Mouse (Mus musculus) lung, postnatal 25 days (tissue): ENCODE results near the gene Add1.
"Not testable (repeated sequence)": the region's sequence is repeated elsewhere in the genome, so short reads cannot be mapped to it uniquely, and the experiment has no call there.

ENCODE experiments used
- DNase-seq: peaks from one replicate; pipeline ENCODE4 v3.0.0; 2022; ENCODE audit warnings: low spot score

The Add1 gene

GRCm38 (mm10) chr5:34551821-34552220 is 21.6 kb upstream of the Add1 start:
- no peak for DNase-seq

DNA sequence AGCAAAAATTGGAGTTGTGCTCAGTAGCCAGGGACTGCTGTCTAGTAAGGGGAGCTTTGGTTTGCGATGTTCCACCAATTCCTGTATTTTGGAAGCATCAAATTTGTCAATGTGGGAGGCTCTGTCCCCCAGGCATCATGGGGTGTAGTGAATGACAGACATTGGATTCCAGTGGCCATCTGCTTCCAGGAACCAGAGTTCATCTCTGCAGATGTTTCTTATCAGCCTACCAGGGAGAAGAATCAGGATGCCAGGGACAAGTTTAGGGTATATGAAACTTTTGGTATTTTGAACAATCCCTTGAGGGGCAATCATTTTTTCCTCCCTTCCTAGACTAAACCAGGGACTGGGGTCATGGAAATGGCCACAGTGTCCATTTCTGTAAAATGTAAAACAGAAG is 9.6 kb upstream of the Add1 start:
- DNase-seq = no peak

DNA sequence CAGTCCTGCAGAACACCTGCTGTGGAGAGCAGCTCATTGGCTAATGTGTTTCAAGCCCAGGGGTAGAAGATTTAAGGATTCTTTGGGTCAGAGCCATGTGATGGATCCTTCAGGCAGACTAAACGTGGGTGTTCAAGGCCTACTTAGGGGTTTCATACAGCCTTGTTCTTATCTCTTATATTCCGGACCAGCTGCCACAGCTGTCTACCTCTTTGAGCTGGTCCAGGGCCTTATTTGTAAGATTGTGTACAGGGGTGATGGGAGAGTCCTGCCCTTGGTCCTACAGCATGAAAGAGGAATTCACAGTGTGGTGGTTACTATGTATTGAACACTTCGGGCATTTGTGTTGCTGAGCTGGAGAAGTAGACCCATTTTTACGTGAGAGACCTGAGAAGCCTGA is 9.2 kb upstream of the Add1 start:
- DNase-seq = no peak

GRCm38 (mm10) chr5:34565545-34566283 is 7.8 kb upstream of the Add1 start:
- DNase-seq = peak; percentile 87

GRCm38 (mm10) chr5:34571551-34571950 is 1.9 kb upstream of the Add1 start:
- DNase-seq = no peak

DNA sequence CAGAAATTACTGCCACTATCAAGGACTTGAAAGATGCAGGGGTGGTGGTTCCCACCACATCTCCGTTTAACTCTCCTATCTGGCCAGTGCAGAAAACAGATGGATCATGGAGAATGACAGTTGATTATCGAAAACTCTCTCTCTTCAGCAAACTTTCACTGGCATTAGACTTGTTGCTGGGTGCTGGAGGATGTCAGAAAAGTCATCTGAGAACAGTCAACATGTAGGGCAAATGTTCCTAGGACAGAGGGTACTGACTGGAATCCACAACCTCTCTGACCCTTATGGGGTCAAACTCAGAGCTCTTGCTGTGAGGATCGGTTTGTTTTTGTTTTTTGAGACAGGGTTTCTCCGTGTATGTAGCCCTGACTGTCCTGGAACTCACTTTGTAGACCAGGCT is 896 bp upstream of the Add1 start:
- DNase-seq = not testable (repeated sequence)

DNA sequence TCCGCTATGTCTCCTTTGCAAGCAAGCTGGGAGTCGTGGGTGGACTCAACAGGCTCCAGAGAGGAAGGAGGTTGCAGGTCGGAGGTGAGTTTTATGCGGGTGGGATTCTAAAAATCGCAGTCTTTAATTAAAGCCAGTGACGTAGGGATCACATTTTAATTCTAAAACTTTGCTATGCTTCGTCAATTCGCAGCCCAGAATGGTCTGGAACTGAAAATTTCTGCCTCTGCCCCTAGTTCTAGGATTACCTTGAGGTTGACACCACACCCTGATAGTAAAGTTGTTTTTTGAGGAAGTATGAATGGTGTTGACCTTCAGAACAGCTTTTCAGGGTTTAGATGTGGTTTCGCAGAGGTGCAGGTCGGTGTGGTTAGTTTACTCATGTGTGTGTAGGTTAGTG is 1.3 kb downstream of the Add1 start:
- DNase-seq = peak; percentile 32

- no peak for DNase-seq
These were observed 2.8 kb downstream of the Add1 start for GRCm38 (mm10) chr5:34576286-34576685.

DNA sequence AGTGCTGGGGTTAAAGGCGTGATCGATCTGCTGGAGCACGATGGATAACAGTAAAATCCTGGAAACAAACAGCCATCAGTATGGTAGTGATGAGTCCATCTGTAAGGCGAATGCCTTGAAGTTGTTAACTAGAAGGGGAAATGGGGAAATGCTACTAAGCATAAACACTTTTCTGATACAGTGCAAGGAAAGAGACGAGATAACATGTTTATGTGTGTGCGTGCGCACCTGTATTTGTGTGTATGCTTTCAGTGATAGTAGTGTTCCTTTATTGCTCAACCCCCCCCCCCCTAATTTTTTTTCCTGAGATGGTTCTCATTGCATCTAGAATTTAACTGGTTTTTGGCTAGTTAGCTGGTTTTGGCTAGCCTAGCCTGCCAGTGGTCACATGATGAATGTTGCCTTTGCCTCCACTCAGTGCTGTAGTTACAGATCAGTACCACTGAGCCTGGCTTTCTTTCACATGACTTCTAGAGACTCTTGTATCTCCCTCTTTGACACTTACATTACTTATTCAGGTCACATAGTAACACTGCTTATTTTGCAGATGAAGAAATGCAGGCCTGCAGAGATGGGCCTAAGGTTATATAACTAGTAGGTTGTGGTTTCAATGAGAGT is 4.7 kb downstream of the Add1 start:
- DNase-seq = no peak

DNA sequence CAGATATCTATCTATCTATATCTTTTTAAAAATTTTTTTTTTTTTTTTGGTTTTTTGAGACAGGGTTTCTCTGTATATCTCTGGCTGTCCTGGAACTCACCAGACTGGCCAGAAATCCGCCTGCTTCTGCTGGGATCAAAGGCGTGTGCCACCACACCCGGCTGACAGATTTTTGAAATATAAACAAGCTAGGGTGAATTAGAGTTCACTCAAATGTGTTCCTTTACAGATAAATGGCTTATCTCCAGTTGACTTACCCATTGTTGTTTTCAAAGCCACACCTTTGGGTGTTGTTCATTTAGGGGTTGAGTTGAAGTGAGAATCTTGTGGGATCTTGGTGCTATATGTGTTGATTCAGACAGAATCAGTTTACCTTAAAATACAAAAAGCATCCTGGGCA is 5.9 kb downstream of the Add1 start:
- DNase-seq = no peak

DNA sequence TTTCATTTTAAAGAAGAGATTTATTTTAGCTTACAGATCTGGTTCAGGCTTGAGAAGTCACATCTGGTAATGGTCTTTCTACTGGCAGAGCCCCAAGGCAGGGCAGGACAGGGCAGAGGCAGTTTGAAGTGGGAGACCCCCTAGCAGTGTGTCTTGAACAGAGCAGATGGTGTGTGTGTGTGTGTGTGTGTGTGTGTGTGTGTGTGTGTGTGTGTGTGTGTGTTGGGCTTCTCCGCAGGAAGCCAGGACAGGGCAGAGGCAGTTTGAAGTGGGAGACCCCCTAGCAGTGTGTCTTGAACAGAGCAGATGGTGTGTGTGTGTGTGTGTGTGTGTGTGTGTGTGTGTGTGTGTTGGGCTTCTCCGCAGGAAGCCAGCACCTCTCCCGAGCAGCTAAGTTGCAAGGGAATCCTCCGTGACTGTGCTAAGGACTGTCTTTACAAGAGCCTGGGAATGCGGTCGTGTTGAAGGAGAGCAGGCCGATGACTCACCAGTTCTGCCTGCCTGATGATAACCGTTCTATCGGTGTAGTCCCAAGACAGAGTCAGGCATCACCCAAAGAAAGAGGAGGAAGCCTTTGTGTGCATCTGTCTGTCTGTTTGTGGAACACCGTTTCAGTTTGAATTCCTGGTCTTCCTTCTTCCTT is 8.3 kb downstream of the Add1 start:
- not testable (repeated sequence) for DNase-seq

GRCm38 (mm10) chr5:34582314-34582675 is 8.8 kb downstream of the Add1 start:
- no peak for DNase-seq

DNA sequence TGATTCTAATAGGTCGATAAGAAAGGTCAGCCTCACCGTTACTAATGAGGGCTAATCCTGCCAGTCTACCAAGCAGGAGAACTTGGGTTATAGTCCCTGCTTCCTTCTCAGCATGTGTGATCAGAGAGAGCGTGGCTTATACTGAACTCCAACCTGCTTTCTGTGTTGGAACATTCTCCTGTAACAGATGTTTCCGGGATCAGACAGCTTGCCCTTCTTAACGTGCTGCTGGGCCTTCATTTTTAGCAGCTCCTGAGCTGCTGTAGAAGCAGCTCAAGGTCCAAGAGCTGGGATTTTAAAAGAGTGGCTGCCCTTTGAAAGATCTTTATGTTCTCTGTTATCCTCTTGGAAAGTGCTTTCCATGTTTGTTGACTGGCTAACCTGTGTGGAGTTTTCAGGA is 11.8 kb downstream of the Add1 start:
- no peak for DNase-seq

DNA sequence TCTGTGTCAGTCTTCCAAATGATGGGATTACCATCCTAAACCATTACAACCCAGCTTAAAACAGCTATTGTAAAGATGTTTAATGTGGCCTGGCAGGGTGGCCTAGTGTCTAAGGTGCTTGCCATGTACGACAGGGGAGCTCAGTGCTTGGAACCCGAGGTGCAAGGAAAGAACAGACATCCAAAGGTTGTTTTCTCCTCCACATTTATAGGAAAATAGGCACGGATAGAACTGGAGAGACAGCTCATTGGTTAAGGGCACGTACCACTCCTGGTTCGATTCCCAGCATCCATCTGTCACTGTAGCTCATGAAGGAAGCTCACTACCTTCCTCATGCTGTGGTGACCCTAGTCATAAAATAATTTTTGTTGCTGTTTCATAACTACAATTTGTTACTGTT is 14.4 kb downstream of the Add1 start:
- DNase-seq = no peak

DNA sequence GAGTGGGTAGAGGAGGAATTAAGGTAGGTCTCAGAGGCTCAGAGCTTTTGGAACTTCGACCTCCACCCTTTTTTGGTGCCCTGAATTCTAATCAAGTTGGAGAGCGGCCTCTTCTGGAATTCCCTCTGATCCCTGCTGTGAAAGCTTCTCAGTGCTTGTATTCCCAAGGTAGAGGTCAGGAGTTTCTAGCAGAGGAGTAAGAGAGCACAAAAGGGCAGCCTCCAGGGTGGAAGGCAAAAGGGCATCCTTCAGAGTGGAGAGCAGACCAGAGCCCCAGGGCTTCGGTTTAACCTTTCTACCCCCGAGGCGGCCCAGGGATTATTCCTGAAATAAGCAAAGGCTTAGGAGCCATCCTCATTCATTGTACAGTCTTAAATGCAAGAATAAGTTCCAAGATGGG is 16.6 kb downstream of the Add1 start:
- no peak for DNase-seq

DNA sequence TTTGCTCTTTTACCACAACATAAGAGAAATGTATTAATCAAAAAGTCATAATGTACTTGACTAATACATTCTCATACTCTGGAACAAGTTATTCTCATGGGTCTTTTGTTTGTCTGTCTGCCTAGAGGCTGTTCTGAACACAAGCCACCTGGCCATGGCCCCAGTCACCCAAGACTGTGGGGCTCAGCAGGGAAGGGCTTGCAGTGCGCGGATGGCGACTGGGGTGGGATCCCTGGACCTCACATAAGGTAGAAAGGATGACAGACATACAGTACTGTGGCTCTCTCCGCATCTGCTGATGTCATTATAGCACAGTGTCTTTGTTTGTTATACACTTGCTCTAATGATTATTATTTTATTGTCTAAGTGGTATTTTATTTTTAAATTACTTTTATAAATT is 17.2 kb downstream of the Add1 start:
- DNase-seq = no peak

DNA sequence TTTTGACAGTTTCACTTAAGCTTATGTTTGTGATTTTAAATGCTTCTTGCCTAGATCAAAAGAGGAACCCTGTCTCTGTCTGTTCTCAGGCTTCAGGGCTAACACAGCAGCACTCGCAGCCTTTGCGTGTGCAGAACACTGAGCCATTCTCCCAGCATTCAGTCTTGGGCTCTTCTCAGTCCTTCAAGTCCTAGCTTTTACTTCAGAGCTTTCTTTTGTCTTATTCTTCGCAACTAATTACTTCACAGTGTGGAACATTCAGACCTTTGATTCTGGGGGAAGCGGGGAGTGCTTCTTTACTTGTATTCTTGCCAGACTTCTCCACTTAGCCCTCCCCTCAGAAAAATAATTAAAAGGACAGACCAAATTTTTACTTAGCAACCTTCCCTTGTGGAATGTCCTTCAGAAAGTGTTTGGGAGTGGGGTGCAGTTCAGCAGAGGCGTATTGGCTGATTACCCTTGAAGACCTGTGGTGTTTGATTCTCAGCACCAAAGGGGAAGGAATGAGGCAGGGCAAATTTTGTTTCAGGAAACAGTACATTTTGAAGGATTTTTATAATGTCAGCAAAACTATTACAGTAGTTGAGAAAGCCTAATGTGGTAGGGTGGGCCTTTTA is 18.0 kb downstream of the Add1 start:
- no peak for DNase-seq

GRCm38 (mm10) chr5:34592224-34592623 is 18.8 kb downstream of the Add1 start:
- DNase-seq = not testable (repeated sequence)

DNA sequence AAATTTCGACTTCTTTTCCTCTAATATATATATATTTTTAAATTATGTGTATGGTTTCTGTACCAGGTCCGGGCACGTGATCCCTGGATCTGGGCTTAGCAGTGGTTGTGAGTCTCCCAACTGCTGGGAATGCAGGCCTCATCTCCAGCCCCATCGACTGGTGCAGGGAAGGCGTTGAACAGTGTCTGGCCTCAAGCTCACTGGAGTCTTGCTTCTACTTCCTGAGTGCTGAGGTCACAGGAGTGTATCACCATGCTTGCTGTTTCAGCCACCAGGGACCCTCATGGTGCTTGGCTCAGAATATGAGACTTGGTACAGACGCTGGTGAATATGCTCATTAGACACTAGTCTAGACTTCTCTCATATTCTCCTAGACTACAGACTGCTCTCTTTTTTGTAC is 19.2 kb downstream of the Add1 start:
- DNase-seq = no peak

DNA sequence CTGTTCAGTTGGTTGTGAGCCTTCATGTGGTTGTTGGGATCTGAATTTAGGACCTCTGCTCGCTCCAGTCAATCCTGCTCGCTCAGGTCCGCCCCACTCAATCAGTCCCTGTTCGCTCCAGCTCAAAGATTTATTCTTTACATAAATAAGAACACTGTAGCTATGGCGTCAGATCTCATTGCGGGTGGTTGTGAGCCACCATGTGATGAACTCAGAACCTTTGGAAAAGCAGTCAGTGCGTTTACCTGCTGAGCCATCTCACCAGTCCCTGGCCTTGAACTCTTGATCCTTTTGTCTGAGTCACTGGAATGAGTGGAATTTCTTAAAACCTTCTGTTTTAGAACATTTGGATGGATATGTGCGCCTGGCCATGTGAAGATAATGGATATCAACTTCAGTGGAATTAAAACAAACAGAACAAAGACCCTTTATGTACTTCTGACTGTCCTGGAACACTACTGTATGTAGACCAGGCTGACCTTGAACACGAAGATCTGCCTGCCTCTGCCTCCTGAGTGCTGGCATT is 19.8 kb downstream of the Add1 start:
- DNase-seq = no peak

DNA sequence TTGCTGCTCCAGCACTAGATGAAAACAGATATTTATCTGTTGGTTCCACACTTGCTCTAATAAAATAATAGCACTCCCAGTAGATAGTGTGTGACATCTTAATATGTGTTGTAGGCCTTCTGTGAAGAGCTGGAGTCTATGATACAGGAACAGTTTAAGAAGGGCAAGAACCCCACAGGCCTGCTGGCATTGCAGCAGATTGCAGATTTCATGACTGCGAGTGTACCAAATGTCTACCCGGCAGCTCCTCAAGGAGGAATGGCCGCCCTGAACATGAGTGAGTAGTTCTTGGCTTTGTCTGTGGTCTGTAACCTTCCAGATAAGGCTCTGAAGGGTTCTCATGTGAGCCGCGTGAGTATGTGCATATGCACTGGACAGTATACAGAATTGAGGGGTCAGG is 31.1 kb downstream of the Add1 start:
- no peak for DNase-seq

GRCm38 (mm10) chr5:34607100-34607880 is 33.8 kb downstream of the Add1 start:
- peak; percentile 31 for DNase-seq
